Mouse (Mus musculus): Measurements from ENCODE around the gene Dnah6. TPM values are rescaled to one million over a fixed set of nuclear protein-coding genes. Genes with fewer than 3 reads are reported as not detected.

The Dnah6 gene
- total RNA-seq, 2 experiments from 2014 or later = 0.03 TPM; not detected in 1

- DNase-seq (ENCODE audit: low spot score in 2 of 2) = no peak
Measured at GRCm38 (mm10) chr6:73155455-73155854, 66.0 kb downstream of the Dnah6 start.

- peak; percentile 77 to 82 for DNase-seq (ENCODE audit: low spot score in 2 of 2)
Measured at GRCm38 (mm10) chr6:73153675-73154074, 67.8 kb downstream of the Dnah6 start.

DNA sequence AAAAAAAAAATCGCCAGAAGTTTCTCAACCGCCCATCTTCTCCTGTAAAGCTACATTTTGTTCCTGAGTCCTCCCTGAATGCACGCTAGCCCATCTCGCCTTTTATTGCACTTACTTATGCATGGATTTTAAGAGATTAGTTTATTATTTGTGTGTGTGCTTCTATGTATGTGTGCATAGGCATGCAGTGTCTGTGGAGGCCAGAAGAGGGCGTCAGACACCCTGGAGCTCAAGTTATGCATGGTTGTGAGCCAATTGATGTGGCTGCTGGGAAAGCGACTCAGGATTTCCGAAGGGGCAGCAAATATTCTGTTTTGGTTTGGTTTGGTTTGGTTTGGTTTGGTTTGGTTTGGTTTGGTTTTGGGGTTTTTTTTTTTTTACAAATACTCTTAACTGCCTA, 78.0 kb downstream of the Dnah6 start:
- DNase-seq (ENCODE audit: low spot score in 2 of 2) = no peak

- DNase-seq (ENCODE audit: low spot score in 2 of 2) = no peak
Measured at GRCm38 (mm10) chr6:73142776-73143175, 78.7 kb downstream of the Dnah6 start.

- no peak for DNase-seq (ENCODE audit: low spot score in 2 of 2)
Measured at GRCm38 (mm10) chr6:73140836-73141235, 80.6 kb downstream of the Dnah6 start.

DNA sequence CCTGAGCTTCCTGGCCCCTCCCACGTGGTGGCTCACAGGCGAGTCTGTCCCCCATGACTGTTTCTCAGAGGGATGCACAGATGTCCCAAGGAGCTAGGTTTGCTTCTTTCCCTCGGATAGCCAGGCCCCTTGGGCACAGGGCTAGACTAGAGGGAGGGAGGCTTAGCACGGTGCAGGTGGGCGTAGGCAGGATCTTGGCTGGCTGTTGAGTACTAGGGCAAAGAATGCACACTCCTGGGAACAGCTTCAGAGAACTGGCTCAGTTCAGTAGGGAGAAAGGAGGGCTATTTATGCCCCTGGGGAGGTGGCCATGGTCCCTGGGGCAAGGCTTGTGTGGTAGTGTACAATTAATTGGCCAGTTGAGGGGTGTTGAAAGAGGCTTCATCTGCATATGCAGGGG, 88.7 kb downstream of the Dnah6 start:
- no peak for DNase-seq (ENCODE audit: low spot score in 2 of 2)

DNA sequence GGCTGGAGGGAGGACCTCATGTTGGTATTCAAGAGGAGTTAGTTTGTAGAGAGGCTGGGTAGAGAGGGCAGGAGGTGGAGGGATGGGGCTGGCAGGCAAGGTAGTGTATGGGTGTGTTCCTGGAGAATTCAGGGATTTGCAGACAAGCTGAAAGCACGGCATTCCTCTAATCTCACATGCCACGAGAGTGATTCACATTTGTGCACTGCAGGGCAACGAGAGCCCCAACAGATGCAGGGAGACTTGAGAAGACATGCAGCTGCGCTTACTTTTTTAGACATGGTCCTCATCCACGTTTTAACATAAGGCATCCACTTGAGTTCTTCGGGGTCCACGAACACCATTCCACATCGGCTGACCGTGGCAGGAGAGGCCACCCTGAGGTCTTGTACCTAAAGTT, 93.9 kb downstream of the Dnah6 start:
- no peak for DNase-seq (ENCODE audit: low spot score in 2 of 2)

DNA sequence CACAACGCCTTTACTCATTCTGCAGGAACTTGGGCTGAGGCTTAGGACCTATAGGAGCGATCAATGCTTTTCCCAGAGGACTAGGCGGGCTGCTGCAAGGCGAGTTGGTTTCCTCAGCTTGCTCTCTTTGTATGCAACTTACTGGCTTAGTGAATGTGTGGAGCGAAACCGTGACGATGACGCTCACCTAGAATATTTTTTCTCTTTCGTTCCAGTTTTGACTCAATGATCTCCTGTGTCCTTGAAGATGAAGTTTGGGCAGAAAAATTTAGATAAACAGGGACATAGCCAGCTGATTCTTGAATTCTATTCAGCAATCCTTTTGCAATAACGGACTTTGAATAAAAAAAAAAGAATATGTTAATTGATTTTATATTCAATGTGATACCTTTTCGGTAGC, 101.1 kb downstream of the Dnah6 start:
- no peak for DNase-seq (ENCODE audit: low spot score in 2 of 2)

DNA sequence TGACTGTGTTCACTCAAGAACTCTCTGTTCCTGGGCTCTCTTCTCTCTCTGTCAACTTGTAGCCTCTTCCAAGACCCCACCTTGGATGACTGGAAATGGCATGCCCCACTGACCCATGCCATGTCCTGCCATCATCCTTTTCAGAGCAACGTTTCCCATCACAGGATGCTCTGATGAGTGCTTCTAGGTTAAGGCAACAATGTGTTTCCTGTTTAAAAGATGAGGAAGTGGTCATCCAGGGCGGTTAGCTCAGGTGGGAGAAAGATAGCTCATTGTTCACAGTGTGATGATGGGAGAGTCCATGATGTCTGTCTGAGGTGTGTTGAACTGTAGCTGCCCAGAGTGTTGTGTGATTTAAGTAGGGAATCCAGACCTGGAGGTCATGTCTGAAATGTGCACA, 107.6 kb downstream of the Dnah6 start:
- no peak for DNase-seq (ENCODE audit: low spot score in 2 of 2)

- DNase-seq (ENCODE audit: low spot score in 2 of 2) = no peak
Measured at GRCm38 (mm10) chr6:73113365-73113764, 108.1 kb downstream of the Dnah6 start.

DNA sequence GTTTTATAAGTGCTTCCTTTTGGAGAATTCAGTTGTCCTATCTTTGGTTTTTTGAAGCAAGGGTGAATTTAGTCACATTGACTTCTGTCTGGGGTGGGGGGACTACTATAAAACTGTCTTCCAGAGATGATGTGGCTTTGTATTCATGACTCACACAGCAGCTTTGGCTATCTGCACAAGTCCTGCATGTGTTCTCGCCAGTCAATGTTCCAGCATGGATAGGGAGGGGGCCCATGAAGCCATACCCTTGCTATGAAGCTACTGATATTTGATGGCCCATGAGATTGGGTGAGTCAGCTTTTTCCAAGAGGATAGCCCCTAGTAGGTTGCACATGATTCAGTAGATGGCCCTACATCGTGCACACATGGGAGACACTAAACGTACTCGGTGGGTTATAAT, 128.3 kb downstream of the Dnah6 start:
- no peak for DNase-seq (ENCODE audit: low spot score in 2 of 2)

DNA sequence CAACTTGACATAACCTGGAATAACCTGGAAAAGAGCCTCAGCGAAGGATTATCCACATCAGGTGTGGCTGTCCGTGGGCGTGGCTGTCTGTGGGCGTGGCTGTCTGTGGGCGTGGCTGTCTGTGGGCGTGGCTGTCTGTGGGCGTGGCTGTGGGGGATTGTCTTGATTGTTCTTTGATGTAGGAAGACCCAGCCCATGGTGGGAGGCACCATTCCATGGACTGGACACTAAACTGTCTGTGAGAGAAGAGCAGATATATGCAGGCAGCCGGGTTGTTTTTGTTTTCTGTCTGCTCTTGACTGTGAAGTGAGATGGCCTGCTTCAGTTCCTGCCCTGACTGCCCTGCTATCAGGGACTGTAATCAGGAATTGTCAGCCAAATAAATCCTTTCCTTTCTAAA, 130.6 kb downstream of the Dnah6 start:
- DNase-seq (ENCODE audit: low spot score in 2 of 2) = no peak

- no peak for DNase-seq (ENCODE audit: low spot score in 2 of 2)
Measured at GRCm38 (mm10) chr6:73082571-73082970, 138.9 kb downstream of the Dnah6 start.

- no peak for DNase-seq (ENCODE audit: low spot score in 2 of 2)
Measured at GRCm38 (mm10) chr6:73072093-73072786, 149.2 kb downstream of the Dnah6 start.

DNA sequence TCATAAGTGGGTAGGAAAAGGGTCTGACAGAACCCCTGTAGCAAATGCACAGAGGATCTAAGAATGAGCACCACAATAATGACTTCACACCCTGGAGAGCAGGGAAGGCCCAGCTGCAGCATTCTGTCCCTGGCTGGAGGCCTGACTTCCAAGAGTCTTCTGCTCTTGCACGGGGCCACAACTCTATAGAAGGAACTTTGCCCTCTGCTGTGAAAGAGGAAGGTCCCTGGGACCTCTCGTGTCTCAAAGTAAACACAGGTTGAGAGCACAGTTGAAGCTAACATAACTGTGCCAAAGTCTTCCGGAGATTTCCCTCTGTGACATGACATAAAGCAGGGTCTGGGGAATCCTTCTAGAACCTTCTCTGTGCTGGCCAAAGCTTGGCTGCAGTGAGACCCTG, 150.2 kb downstream of the Dnah6 start:
- no peak for DNase-seq (ENCODE audit: low spot score in 2 of 2)

DNA sequence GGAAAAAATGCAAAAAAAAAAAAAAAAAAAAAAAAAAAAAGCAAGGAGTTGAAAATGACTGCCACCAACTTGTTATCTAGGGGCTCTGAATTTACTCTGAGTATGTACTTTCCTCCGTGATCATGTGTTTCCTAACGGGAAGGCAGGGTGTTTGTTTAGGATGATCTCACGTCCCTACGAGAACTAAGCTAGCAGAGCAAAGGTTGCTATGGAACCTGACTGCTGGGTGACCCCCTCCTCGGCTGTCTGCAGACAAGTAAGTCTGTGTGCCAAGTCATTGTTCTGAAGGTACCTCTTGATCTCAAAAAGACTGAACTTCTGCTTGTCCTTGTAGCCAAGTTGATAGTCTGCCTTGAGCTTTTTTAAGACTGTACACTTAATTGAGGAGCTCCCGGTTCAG, 150.8 kb downstream of the Dnah6 start:
- no peak for DNase-seq (ENCODE audit: low spot score in 2 of 2)

DNA sequence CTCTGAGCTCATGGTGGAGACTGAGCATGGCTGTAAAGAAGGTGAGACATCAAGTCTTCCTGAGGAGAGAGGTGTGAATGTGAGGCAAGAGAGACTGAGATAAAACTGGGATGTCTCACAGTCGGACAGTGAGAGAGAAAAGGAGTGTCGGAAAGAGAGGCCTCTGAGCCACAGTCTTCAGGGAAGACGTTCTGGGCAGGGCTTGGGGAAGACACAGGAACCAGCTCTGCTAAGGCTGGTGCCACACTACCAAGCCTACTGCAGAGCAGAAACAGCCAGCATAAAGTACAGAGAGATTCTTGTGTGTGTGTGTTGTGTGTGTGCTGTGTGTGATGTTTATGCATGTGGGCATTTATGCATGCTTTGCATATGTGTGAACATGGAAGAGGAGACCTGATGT, 156.9 kb downstream of the Dnah6 start:
- no peak for DNase-seq (ENCODE audit: low spot score in 2 of 2)

GRCm38 (mm10) chr6:73059596-73060121, 161.8 kb downstream of the Dnah6 start:
- no peak for DNase-seq (ENCODE audit: low spot score in 2 of 2)

GRCm38 (mm10) chr6:73059162-73059561, 162.3 kb downstream of the Dnah6 start:
- DNase-seq (ENCODE audit: low spot score in 2 of 2) = no peak

DNA sequence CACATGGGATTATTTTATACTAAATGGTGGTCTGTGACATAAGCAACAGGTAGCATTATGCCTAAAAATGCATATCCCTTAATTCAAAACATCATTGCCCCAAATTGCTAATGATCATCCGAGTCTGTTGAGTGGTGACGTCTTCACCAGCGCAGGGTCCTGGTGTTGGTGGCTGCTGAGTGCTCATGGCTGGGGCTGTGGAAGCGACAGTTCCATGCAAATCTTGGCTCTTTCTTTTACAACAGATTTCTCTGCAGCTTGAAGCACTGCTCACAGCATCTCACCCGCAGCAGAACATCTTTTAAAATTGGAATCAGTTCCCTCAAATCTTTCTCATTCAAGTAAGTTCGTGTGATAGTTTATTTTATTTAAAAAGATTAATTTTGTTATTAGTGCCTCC, 166.1 kb downstream of the Dnah6 start:
- DNase-seq (ENCODE audit: low spot score in 2 of 2) = no peak

DNA sequence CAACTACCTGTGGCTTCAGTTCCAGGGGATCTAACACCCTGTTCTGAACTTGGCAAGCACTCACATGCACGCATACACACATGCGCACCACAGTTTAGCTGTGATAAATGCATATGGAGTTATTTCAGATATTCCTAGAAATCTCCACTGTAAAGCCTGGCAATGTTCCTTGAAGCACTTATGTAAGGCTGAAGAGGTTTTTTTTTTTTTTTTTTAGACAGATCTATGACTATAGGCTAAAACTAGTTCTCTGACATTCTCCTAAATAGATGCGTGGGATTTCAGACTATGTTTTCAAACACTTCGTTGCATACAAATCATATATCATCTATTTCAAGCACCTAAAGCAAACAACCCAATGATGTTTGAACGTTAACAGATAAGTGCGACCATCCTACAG, 166.6 kb downstream of the Dnah6 start:
- no peak for DNase-seq (ENCODE audit: low spot score in 2 of 2)

DNA sequence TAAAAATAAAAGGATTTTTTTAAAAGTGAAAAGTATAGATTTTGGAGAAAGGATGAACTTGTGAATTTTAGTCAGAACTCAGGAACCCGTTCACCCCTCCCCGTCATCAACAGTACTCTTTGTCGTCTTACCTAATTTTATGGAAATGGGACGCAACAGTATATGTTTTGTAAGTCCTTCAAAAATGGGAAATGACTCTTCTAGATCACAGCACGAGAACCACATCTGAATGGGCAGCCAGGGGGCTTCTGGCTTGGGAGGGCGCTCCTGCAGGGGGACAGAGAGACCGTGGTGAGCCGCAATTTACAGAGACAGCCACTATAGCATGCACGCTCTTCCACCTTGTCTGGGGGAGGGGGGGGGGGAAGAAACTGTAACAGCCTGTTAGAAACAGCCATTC, 167.9 kb downstream of the Dnah6 start:
- DNase-seq (ENCODE audit: low spot score in 2 of 2) = no peak

DNA sequence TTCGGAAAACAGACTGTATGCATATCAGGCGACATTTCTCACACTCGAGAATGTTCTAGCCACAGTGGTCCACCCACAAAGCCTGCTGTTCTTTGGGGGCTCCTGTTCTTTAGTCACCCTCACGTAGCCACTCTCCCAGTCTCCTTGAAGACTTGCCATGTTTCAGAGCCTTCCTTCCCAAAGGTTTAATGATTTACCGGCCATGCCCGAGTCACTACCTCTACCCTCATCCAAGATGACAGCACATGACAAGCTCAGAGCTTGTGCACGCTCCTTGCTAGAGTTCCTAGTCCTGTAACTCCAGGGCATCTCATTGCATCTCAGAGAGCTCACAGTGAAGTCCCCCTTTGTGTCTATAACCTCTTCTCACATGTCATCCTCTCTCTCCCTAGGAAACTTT, 174.2 kb downstream of the Dnah6 start:
- no peak for DNase-seq (ENCODE audit: low spot score in 2 of 2)
